Mouse (Mus musculus): Measurements from ENCODE around the gene Selenof.

DNA sequence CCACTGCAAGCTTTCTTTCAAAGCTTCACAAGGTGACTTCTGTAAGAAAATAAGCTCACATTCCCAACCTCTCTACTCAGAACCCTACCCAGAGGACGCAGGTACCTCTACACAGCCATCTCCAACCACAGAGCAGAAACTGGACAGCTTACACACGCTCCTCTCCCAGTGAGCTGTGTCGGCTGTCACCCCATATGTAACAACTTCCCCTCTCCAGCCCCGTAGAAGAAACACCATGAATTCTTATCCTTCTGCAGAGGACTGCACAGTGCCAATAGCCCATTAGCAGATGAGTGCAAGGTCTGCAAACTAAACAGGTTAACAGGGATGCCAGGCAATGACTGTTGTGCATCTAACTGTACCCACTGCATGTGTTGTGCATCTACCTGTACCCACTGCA lies 23.6 kb upstream of the Selenof start:
- no peak for TF ChIP-seq POLR2A (IDR thresholded peaks at IDR 0.05; ENCODE audit: low read depth, low read length)
- TF ChIP-seq CTCF (conservative IDR thresholded peaks at IDR 0.05; ENCODE audit: insufficient read depth, insufficient read length, low read depth, low read length): no peak

Data from kidney, adult 2 months (tissue).